Mouse (Mus musculus): ENCODE measurements around the gene Tcl1b3.
"Not testable (repeated sequence)": the region's sequence is repeated elsewhere in the genome, so short reads cannot be mapped to it uniquely, and the experiment has no call there.

DNA sequence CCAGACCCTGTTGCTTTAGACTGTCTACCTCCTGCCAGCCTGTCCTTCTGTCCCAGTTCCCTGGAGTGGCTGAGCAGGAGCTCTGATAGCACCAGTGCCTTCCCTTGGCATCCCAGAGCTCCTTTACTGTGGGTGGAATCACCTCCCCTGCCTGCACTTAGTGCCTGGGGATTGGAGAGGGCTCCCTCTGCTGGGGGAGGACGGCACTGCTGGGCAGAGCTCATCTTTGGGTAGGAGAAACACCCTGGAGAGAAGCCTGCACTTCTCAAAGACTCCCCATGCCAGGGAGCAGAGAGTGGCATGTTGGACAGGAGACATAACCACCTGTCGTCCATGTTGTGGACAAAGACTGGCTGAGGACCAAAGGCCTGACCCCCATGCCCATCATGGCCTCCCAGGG, 16.5 kb upstream of the Tcl1b3 start:
- TF ChIP-seq POLR2A (IDR thresholded peaks at IDR 0.05; ENCODE audit: borderline replicate concordance, extremely low read depth, insufficient read depth, insufficient read length, poor library complexity, severe bottlenecking); CTCF (IDR thresholded peaks at IDR 0.05; ENCODE audit: borderline replicate concordance, extremely low read depth, insufficient read depth, insufficient read length): not testable (repeated sequence)
